Mouse (Mus musculus): ENCODE measurements around the gene Pcgf1. TPM values are rescaled to one million over a fixed set of nuclear protein-coding genes. Genes with fewer than 3 reads are reported as not detected.

The Pcgf1 gene
- polyA plus RNA-seq, 1 experiment from 2014 or later, result 44.3 TPM

DNA sequence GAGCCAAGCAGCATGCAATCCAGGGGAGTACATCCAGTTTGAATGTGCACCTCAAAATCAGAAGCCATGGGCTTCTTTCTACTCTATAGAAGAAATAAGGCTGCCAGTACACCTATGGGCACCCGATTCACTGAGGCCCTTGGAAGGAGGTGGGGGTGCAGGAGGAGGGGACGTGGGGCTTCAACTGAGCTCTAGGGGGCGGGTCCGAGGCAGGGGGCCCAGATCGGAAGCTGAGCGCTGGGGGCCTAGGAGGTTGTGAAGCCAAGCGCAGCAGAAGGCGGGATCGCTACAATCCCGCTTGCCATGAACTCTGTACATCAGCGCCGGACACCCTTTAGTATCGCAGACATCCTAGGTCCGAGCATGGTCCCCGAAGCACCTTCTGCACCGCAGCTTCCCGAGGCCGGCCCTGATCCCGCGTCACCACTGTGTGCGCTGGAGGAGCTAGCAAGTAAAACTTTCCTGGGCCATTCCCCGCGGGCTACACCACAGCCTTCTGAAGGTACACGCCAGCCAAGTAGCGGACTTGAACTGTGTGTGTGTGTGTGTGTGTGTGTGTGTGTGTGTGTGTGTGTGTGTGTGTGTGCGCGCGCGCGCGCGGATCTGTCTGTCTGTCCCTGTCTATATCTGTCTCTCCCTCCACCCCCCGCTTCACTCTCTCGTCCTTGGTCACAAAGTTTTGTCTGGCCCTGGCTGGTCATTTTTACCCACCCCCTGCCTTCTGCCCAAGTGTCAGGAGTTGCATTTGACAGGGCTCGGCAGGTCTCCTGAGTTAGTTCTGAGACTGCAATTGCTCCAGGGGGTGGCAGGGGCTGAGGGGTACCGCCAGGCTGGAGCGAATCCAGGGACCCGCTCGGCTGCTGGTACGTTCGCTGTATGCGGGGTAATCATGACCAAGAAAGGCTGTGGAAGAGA lies 8.7 kb downstream of the Pcgf1 start, which contains the start of gene Lbx2:
Gene Lbx2, plus strand, starts transcription at position 247 of the 915 bp plus-strand sequence.
- ATAC-seq (ENCODE audit: insufficient number of reproducible peaks, insufficient read depth, low FRiP score, low TSS enrichment, low read depth), result no peak
- WGBS, result 4% methylated on average over 39 of the region's 42 CpGs
- H3K4me1 ChIP-seq, result peaks cover 30% of the 10 kb centered on the region
- no peaks in the 10 kb centered on the region for H3K9me3 ChIP-seq
- peak within 1 kb of the TSS; percentile 34 for H3K4me3 ChIP-seq
- peaks cover 12% of the 10 kb centered on the region for H3K36me3 ChIP-seq
- H3K27me3 ChIP-seq, result peaks cover 94% of the 10 kb centered on the region
- H3K9ac ChIP-seq, result peak within 1 kb of the TSS; percentile 59
- H3K4me2 ChIP-seq, result peak within 1 kb of the TSS; percentile 55
- no peak within 1 kb of the TSS for H3K27ac ChIP-seq

DNA sequence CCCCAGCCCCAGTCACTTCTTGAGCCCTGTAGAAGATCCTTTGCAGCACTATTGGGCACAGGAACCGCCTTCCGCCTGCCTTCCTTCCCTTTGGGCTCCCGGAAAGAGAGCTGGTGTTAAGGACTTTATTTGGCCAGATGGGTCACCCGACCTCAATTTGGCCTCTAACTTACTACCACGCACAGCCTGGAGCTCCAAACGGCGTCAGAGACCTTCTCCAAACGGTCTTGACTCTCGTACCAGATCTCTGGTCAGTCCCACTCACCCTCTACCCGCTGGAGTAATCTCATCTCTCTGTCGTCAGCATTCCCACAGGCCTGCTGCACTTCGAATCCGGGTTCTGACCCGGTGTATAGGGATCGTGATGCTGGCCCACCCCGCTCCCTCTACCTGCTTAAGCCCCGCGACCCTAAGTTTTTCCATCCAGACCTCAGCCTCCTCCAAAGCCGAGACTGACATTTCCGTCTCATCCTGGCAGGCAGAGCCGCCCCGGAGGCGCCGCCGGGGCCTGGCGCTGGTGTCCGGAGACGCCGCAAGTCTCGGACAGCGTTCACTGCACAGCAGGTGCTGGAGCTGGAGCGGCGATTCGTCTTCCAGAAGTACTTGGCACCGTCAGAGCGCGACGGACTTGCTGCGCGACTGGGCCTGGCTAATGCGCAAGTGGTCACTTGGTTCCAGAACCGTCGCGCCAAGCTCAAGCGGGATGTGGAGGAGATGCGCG lies 9.7 kb downstream of the Pcgf1 start:
- peaks cover 2% of the 10 kb centered on the region; the same call in 1 of the 2 replicates for H3K36me3 ChIP-seq
- no peak for ATAC-seq (ENCODE audit: insufficient number of reproducible peaks, insufficient read depth, low FRiP score, low TSS enrichment, low read depth)
- peaks cover 30% of the 10 kb centered on the region for H3K4me1 ChIP-seq
- H3K9ac ChIP-seq, result no peak overlapping the region
- H3K27me3 ChIP-seq, result peaks cover 96% of the 10 kb centered on the region
- peak overlapping the region; percentile 27 for H3K4me3 ChIP-seq
- peak overlapping the region; percentile 55 for H3K4me2 ChIP-seq
- H3K9me3 ChIP-seq, result no peaks in the 10 kb centered on the region
- no peak overlapping the region for H3K27ac ChIP-seq
- WGBS, result 2% methylated on average over 47 of the region's 47 CpGs

DNA sequence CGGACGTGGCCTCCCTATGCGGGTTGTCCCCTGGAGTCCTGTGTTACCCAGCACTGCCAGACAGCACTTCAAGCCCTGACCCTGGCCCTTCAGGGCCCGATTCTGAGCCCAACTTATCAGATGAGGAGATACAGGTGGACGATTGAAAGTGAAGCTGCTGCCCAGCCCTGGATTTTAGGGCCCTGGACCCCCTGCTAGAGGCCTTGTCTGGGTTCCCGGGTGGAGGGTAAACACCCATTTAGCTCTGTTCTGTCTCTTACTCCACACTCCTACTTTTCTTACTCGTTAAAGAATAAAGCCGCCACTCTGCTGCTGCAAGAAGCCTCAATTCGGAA lies 10.2 kb downstream of the Pcgf1 start:
- H3K4me1 ChIP-seq, result peaks cover 30% of the 10 kb centered on the region
- no peak overlapping the region for H3K9ac ChIP-seq
- peaks cover 96% of the 10 kb centered on the region for H3K27me3 ChIP-seq
- peak overlapping the region; percentile 55 for H3K4me2 ChIP-seq
- no peaks in the 10 kb centered on the region for H3K9me3 ChIP-seq
- no peak for ATAC-seq (ENCODE audit: insufficient number of reproducible peaks, insufficient read depth, low FRiP score, low TSS enrichment, low read depth)
- 4% methylated on average over 9 of the region's 9 CpGs for WGBS
- H3K36me3 ChIP-seq, result no peaks in the 10 kb centered on the region
- no peak overlapping the region for H3K27ac ChIP-seq
- peak overlapping the region; percentile 27 for H3K4me3 ChIP-seq

DNA sequence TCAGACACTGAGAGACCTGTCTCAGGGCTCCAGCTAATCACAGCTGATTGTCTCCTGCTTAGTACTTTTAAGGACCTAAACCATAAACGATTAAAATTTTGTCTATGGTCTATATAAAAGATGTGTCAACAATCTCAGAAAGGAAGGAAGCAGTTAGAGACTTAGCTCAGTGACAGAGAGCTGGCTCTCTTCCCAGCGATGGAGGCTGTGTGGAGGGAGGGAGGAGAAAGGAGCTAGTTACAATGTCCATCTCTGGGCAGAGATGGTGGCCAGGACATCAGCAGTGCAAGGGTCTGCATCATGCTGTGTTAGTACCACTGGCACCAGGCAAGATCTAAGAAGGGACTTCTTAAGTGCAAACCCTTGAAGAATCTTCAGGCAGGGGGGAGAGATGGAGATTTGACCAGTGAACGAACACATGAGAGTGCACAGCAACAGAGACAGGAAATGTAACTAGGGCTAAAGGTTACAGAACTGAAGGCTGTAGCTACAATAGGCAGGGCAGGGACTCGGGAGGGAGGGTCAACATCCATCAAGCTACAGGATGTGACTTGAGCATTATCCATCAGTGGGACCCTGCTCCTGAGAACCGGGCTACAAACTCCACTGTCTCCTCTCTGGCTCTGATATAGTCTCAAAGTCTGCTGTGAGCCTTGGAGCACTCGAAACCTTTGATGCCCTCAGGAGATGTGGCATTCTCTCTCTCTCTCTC lies 14.9 kb downstream of the Pcgf1 start:
- Histone ChIP-seq H3K36me3 (no peaks in the 10 kb centered on the region), H3K4me2 (no peak overlapping the region), H3K9me3 (no peaks in the 10 kb centered on the region), H3K4me3 (no peak overlapping the region), H3K9ac (no peak overlapping the region), H3K4me1 (peaks cover 3% of the 10 kb centered on the region), H3K27ac (no peak overlapping the region), H3K27me3 (peaks cover 66% of the 10 kb centered on the region)
- 37% methylated on average over 6 of the region's 6 CpGs for WGBS
- no peak for ATAC-seq (ENCODE audit: insufficient number of reproducible peaks, insufficient read depth, low FRiP score, low TSS enrichment, low read depth)

DNA sequence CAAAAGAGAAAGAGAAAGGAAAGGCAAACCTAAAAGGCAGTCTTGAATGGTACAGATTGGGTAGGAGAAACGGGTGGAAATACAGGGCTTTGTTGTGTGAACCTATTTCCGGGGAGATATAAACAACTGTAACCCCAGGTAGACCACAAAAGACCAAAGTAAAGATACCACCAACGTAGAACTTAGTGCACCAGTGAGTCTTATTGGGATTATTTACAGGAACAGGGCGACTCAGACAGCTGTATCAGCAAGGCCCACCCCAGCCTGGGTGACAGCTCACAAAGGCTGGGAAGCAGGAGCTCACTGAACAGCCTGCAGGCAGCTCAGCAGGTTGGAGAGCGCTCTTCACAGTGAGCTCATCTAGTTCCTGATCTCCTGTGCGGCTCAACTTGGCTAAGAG lies 18.3 kb downstream of the Pcgf1 start:
- Histone ChIP-seq H3K4me2 (no peak overlapping the region), H3K4me1 (peaks cover 3% of the 10 kb centered on the region; the same call in 1 of the 2 replicates), H3K27me3 (peaks cover 41% of the 10 kb centered on the region), H3K4me3 (no peak overlapping the region), H3K9ac (no peak overlapping the region), H3K27ac (no peak overlapping the region), H3K36me3 (no peaks in the 10 kb centered on the region), H3K9me3 (no peaks in the 10 kb centered on the region)
- 42% methylated on average over 6 of the region's 6 CpGs for WGBS
- no peak for ATAC-seq (ENCODE audit: insufficient number of reproducible peaks, insufficient read depth, low FRiP score, low TSS enrichment, low read depth)

DNA sequence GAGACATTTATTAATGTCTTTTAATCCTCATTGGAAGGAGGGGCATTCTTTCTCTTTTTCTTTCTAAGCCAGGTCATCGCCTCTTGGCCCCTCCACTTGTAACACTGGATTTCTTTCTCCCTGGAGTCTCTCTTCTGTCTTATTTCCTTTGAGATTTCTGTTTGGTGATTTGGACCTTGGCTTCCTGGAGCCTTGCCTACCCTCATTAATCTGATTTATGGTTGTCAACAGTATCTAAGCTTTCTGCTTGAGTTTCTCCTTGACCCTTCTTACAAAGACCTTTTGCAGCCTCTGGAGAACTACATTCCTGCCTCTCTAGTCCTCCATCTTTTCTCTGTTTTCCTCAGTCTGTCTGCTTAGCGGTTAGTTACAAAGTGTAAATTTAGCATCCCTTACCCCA lies 20.7 kb downstream of the Pcgf1 start:
- H3K4me1 ChIP-seq, result peaks cover 19% of the 10 kb centered on the region
- no peak overlapping the region for H3K27ac ChIP-seq
- H3K4me3 ChIP-seq, result no peak overlapping the region
- no peaks in the 10 kb centered on the region for H3K36me3 ChIP-seq
- peaks cover 22% of the 10 kb centered on the region for H3K27me3 ChIP-seq
- no peaks in the 10 kb centered on the region for H3K9me3 ChIP-seq
- H3K4me2 ChIP-seq, result no peak overlapping the region
- ATAC-seq (ENCODE audit: insufficient number of reproducible peaks, insufficient read depth, low FRiP score, low TSS enrichment, low read depth), result no peak
- 70% methylated on average over 2 of the region's 2 CpGs for whole genome bisulfite sequencing
- H3K9ac ChIP-seq, result no peak overlapping the region

DNA sequence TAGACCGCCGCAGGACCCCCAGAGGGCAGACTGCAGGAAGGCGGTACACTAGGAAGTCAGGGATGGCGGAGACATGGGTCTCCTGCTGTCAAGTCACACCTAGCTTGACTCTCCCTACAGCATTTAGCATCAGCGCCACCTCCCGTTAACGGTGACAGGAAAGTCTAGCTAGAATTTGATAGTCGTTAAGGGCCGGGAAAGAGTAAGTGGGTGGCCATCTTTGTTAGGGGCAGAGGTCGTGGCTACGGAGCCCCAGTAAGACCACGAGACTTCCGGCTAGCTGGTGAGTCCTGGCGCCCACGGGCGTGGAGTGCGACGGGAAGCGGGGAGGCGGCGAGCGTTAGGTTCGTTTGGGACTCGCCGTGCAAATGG lies 23.6 kb downstream of the Pcgf1 start, which contains the start of the genes Ccdc142 and Gm42688:
Gene Ccdc142, plus strand, starts transcription at position 286 of the 372 bp plus-strand sequence.
Gene Gm42688, plus strand, starts transcription at position 302 of the 372 bp plus-strand sequence.
- Histone ChIP-seq H3K4me2 (peak within 1 kb of the TSS; percentile 99), H3K36me3 (0 out of 2 replicates have a peak, but pooled peaks cover 3% of the 10 kb centered on the region), H3K27ac (peak within 1 kb of the TSS; percentile 84), H3K4me1 (peaks cover 21% of the 10 kb centered on the region), H3K9ac (peak within 1 kb of the TSS; percentile 87), H3K4me3 (peak within 1 kb of the TSS; percentile 75), H3K9me3 (no peaks in the 10 kb centered on the region), H3K27me3 (peaks cover 9% of the 10 kb centered on the region)
- peak; percentile 84 for ATAC-seq (ENCODE audit: insufficient number of reproducible peaks, insufficient read depth, low FRiP score, low TSS enrichment, low read depth)
- 0% methylated on average over 25 of the region's 25 CpGs for WGBS

DNA sequence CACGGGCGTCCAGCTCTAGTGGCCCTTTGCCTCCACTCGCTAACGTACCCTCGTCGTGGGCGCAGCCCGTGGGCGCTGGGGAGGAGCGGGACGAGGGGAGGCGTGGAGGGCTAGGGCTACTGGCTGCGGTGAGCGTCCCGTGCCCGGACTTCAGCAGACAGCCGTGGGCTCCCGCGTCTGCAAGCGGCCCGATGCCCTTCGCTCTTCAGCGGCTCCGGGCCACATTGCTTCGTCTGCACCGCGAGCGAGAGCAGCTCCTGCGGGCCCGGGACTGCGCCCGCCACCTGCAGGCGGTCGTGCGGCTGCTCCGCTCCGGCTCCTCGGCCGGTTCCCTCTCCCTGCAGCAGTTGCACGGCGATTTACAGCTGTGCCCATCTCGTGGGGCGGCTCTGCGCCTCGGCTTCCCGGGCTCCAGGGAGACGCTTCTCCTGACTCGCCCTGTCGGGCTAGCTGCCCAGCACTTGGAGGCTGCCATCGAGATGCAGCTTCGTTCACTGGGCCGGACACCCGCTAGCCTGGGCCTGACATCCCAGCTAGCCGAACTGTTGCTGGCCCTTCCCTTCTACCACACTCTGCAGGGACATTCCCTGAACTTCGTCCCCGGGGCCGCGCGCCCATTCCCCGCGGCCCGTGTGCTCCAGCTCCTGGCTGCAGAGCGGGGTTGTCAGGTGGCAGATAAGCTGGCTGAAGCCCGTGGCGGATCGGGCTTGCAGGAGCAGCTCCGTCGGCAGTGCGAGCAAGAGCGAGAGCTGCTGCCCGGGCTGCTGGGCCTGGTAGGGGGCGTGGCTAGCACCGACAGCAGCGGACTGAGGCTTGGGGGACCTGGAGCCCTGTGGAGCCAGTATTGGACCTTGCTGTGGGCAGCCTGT lies 24.3 kb downstream of the Pcgf1 start:
- Histone ChIP-seq H3K4me3 (peak overlapping the region; percentile 75), H3K36me3 (peaks cover 8% of the 10 kb centered on the region; the same call in 1 of the 2 replicates), H3K9ac (peak overlapping the region; percentile 87), H3K9me3 (no peaks in the 10 kb centered on the region), H3K4me1 (peaks cover 21% of the 10 kb centered on the region), H3K27ac (peak overlapping the region; percentile 84), H3K27me3 (peaks cover 8% of the 10 kb centered on the region), H3K4me2 (peak overlapping the region; percentile 99)
- peak; percentile 70 for ATAC-seq (ENCODE audit: insufficient number of reproducible peaks, insufficient read depth, low FRiP score, low TSS enrichment, low read depth)
- WGBS, result under 1% methylated on average over 74 of the region's 74 CpGs

DNA sequence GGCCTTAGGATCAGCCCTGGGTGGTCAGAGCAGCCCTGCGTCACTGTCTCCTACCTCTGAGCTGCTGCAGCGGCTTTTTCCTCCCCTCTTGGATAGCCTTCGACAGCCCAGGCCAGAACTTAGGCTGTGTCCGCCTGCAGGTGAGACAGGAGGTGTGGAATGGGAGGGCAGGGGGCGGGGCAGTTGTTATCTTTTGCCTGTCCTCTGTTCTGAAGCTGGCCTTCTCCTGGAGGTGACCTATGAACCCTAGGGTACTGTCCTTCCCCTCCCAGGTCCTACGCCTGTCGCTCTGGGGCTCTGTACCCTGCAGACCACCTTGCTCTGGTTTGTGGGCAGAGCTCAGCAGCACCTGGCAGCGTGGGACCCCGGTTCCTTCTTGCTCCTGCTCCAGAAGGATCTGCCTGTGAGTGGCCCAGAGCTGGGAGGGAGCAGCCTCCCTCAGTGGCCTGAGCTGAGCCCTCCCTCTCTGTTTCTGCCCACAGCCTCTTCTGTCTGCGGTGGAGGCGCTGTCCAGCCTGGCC lies 25.5 kb downstream of the Pcgf1 start:
- H3K36me3 ChIP-seq, result peaks cover 9% of the 10 kb centered on the region; the same call in 1 of the 2 replicates
- no peaks in the 10 kb centered on the region for H3K9me3 ChIP-seq
- ATAC-seq (ENCODE audit: insufficient number of reproducible peaks, insufficient read depth, low FRiP score, low TSS enrichment, low read depth), result no peak
- H3K27ac ChIP-seq, result no peak overlapping the region
- peaks cover 30% of the 10 kb centered on the region for H3K4me1 ChIP-seq
- H3K4me2 ChIP-seq, result peak overlapping the region; percentile 99
- H3K4me3 ChIP-seq, result peak overlapping the region; percentile 75; the same call in 1 of the 2 replicates
- peaks cover 8% of the 10 kb centered on the region for H3K27me3 ChIP-seq
- peak overlapping the region; percentile 87 for H3K9ac ChIP-seq
- 42% methylated on average over 11 of the region's 11 CpGs for WGBS

DNA sequence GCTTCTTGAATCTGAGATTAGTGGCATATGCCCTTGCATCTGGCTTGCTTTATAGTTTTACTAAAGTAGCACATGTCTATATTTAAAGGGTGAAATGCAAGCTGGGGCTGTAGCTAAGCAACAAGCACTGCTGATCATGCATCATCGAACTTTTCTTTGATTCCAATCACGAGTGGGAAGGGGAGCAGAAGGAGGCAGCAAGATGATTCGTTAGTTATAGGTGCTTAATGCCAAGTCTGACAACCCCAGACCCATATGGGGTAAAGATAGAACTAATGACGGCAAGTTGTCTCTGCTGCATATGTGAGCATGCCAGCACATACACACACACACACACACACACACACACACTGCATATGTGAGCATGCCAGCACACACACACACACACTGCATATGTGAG lies 26.5 kb downstream of the Pcgf1 start:
- 65% methylated on average over 4 of the region's 4 CpGs for WGBS

More for the DNA sequence above, 26.5 kb downstream of the Pcgf1 start:
- Histone ChIP-seq H3K27me3 (peaks cover 8% of the 10 kb centered on the region), H3K4me1 (peaks cover 34% of the 10 kb centered on the region), H3K27ac (no peak overlapping the region), H3K36me3 (peaks cover 9% of the 10 kb centered on the region; the same call in 1 of the 2 replicates), H3K4me3 (no peak overlapping the region), H3K9ac (no peak overlapping the region), H3K4me2 (no peak overlapping the region), H3K9me3 (no peaks in the 10 kb centered on the region)
- no peak for ATAC-seq (ENCODE audit: insufficient number of reproducible peaks, insufficient read depth, low FRiP score, low TSS enrichment, low read depth)
